Mouse (Mus musculus): ENCODE results near the gene Gfod1.

- TF ChIP-seq POLR2A (IDR thresholded peaks at IDR 0.05; ENCODE audit: low read depth, low read length) (no peak), NELFE (IDR thresholded peaks at IDR 0.05; ENCODE audit: low read depth, low read length) (no peak)
Measured at GRCm38 (mm10) chr13:43289076-43289475, 14.9 kb downstream of the Gfod1 start.
